Mouse (Mus musculus) limb, embryonic 12.5 days (tissue): ENCODE measurements around the gene Nme9. TPM values are rescaled to one million over a fixed set of nuclear protein-coding genes. Genes with fewer than 3 reads are reported as not detected.

Source experiments
- ATAC-seq: fragments of 200-750 bp; cut with Nextera tagmentation; 2 replicates; pipeline ENCODE4 v1.8.0; 2017; ENCODE audit warnings: low read depth, moderate TSS enrichment; ENCODE audit not compliant: insufficient number of reproducible peaks, insufficient read depth, low FRiP score, low TSS enrichment
- H3K27ac ChIP-seq: fragments of 300-500 bp; sonication (generic); 2 replicates; pipeline ENCODE4 v1.5.1; 2016; ENCODE audit warnings: mild to moderate bottlenecking, moderate library complexity
- H3K27me3 ChIP-seq: fragments of 300-500 bp; sonication (generic); 2 replicates; pipeline ENCODE4 v1.6.1; 2016; ENCODE audit warnings: mild to moderate bottlenecking, moderate library complexity
- H3K36me3 ChIP-seq: fragments of 300-500 bp; sonication (generic); 2 replicates; pipeline ENCODE4 v1.6.1; 2016; ENCODE audit warnings: mild to moderate bottlenecking, moderate library complexity
- H3K4me1 ChIP-seq: fragments of 300-500 bp; sonication (generic); replicated peaks from 2 replicates; pipeline ENCODE4 v1.6.1; 2016
- H3K4me2 ChIP-seq: fragments of 300-500 bp; sonication (generic); 2 replicates; pipeline ENCODE4 v1.6.1; 2016; ENCODE audit warnings: mild to moderate bottlenecking, moderate library complexity
- H3K4me3 ChIP-seq: fragments of 300-500 bp; sonication (generic); replicated peaks from 2 replicates; pipeline ENCODE4 v1.5.1; 2016; ENCODE audit warnings: mild to moderate bottlenecking
- H3K9ac ChIP-seq: fragments of 300-500 bp; sonication (generic); replicated peaks from 2 replicates; pipeline ENCODE4 v1.6.1; 2016; ENCODE audit warnings: mild to moderate bottlenecking, moderate library complexity
- H3K9me3 ChIP-seq: fragments of 300-500 bp; sonication (generic); 2 replicates; pipeline ENCODE4 v1.6.1; 2016; ENCODE audit warnings: mild to moderate bottlenecking, moderate library complexity
- WGBS: fragments of 180-500 bp; shearing (Covaris S2); methylation state at CpG from one replicate; pipeline ENCODE4 v1.1.7; 2016; 5-methylcytosine and 5-hydroxymethylcytosine counted together
- polyA plus RNA-seq: library from polyadenylated mRNA; unstranded; fragments of >200 nt; fragmentation: Nextera tagmentation; extraction: Ambion mirVana; gene quantifications from 2 replicates; pipeline ENCODE4 v1.2.1, GENCODE M21; 2016

Nme9 gene
- polyA plus RNA-seq, 1 experiment from 2014 or later: not detected

DNA sequence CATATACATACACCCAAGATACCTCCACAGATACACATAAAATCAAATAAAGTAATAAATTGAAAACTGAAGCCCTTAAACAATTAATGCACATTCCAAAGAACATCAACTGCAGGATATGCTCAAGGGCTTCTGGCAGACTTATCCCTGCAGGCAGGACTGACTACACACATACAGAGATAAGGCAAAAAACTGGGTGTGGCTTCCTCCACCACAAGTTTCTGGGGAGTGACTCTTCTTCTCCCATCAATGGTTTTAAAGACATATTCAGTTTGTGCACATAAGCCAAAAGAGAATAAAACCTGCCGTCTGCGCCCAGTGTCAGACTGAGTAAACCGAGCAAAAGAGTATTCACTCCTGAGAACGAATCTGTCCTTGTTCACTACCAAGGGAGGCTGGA, 33.9 kb downstream of the Nme9 start:
- no peaks in the 10 kb centered on the region for H3K9me3 ChIP-seq
- no peaks in the 10 kb centered on the region for H3K4me1 ChIP-seq
- H3K9ac ChIP-seq: no peak overlapping the region
- no peak overlapping the region for H3K4me2 ChIP-seq
- WGBS: 95% methylated on average over 4 of the region's 4 CpGs
- H3K4me3 ChIP-seq: no peak overlapping the region
- H3K27me3 ChIP-seq: no peaks in the 10 kb centered on the region
- peaks cover 93% of the 10 kb centered on the region for H3K36me3 ChIP-seq
- no peak for ATAC-seq
- H3K27ac ChIP-seq: no peak overlapping the region

DNA sequence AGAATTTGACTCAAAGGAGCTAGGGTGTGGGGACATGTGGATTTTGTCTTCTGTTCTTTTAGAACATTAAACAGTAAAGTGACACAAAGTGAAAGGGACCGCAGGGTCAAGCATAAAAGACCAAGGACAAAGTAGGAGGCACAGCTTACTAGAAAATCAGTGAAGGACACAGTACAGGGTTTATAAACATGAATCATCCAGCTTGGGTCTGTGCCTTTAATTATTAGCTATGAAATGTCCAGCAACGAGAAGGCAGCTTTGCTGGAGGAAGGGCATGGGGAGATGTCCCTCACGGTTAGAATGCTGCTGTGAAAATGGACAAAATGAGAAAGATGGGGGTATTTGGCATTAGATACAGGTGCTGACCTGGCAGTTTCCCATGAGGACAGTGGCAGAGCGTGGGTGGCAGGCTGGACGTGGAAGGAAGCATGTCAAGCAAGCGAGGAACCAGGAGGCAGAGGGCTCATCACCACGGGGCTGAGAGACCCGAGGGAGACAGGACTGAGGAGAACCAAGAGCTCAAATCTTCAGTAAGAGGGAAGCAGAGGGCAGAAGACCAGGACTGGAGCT, 35.9 kb downstream of the Nme9 start:
- Histone ChIP-seq H3K36me3 (peaks cover 80% of the 10 kb centered on the region), H3K27ac (no peak overlapping the region)
- ATAC-seq: no peak

DNA sequence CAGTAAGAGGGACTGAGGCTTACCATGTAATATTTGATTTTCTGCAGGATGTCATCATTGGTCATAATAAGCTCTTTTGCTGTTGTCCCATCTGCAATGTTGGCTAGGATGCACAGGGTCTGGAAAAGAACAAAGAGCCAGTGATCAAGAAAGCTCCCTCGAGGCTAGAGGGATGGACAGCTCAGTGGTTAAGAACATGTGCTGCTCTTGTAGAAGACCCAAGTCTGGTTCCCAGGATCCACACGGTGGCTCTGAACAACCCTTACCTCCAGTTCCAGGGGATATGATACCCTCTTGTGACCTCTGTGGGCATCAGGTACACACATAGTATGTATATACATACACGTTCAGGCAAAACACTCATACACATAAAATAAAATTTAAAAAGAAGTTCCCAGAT, 36.6 kb downstream of the Nme9 start:
- no peak for ATAC-seq
- Histone ChIP-seq H3K4me3 (no peak overlapping the region), H3K27me3 (no peaks in the 10 kb centered on the region), H3K4me2 (no peak overlapping the region), H3K4me1 (no peaks in the 10 kb centered on the region), H3K9ac (no peak overlapping the region), H3K9me3 (no peaks in the 10 kb centered on the region), H3K36me3 (peaks cover 83% of the 10 kb centered on the region), H3K27ac (no peak overlapping the region)
- WGBS: 87% methylated on average over 3 of the region's 3 CpGs

More for the DNA sequence above, 35.9 kb downstream of the Nme9 start:
- Histone ChIP-seq H3K4me2 (no peak overlapping the region), H3K9ac (no peak overlapping the region), H3K4me1 (no peaks in the 10 kb centered on the region), H3K27me3 (no peaks in the 10 kb centered on the region), H3K4me3 (no peak overlapping the region), H3K9me3 (no peaks in the 10 kb centered on the region)
- WGBS: 90% methylated on average over 8 of the region's 8 CpGs

DNA sequence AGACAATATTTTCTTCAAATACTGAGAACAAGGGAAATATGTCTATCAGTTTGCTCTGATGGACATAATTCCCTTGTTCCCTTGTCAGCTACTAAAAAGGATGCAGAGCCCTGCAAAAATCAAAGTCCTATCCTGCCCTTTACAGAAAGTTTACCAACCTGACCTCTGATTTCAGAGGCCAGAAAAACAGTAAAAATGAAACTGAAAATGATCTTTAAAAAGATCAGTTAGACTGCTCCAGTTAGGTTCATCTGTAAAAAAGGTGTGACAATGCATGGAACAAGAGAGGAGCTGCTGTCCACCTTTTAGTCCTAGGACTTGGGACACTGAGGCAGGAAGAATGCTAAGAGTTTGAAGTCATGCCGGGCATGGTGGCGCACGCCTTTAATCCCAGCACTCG, 39.8 kb downstream of the Nme9 start:
- no peak for ATAC-seq
- Histone ChIP-seq H3K27me3 (no peaks in the 10 kb centered on the region), H3K4me1 (no peaks in the 10 kb centered on the region), H3K9me3 (no peaks in the 10 kb centered on the region), H3K4me2 (no peak overlapping the region), H3K4me3 (no peak overlapping the region), H3K36me3 (peaks cover 79% of the 10 kb centered on the region), H3K9ac (no peak overlapping the region), H3K27ac (no peak overlapping the region)
- 92% methylated on average over 4 of the region's 4 CpGs for WGBS

DNA sequence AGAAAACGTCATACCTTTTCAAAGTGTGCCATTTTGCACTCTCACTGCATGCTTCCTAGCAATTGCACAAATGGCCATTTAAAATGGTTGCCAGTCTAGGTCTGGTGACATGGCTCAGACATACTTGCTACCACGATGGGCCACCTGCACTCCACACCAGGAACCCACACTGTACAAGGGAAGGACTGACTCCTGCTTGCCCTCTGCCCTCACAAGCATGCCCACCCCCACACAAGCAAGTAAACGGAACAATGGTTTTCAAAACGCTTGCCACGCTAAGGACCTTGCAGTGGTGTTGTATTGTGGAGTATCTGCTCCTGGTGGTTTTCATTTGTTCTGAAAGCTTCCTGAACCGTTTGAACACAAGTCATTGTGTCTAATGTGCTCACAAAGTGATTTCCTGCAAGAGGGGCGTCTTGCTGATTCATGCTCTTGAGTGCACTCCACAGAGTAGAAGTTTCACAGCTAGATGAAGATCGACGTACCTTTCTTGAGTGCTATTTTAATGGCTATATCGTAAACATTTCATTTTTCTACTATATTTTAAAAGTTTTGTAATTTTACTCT, 41.4 kb downstream of the Nme9 start:
- 86% methylated on average over 10 of the region's 10 CpGs for WGBS
- Histone ChIP-seq H3K4me3 (no peak overlapping the region), H3K4me2 (no peak overlapping the region), H3K9ac (no peak overlapping the region), H3K9me3 (no peaks in the 10 kb centered on the region), H3K36me3 (peaks cover 77% of the 10 kb centered on the region), H3K27ac (no peak overlapping the region), H3K4me1 (no peaks in the 10 kb centered on the region), H3K27me3 (no peaks in the 10 kb centered on the region)
- ATAC-seq: no peak

DNA sequence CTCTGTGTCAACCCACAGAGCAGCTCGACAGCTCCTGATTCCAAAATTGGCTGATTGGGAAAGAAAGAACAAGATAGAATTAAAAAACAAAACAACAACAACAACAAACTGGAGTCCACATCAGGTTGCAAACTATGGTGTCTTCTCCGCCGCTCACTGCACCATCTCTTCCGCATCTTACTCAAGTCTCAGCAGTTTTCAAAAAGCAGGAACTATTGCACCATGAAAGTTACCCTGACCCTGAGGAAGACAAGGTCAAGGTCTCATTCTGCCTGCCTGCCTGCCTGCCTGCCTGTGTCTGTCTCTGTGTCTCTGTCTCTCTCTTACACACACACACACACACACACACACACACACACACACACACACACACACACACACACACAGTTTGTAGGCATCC, 48.1 kb downstream of the Nme9 start:
- no peak overlapping the region for H3K4me3 ChIP-seq
- H3K4me2 ChIP-seq: no peak overlapping the region
- H3K36me3 ChIP-seq: peaks cover 50% of the 10 kb centered on the region
- no peaks in the 10 kb centered on the region for H3K27me3 ChIP-seq
- no peak overlapping the region for H3K27ac ChIP-seq
- no peak overlapping the region for H3K9ac ChIP-seq
- no peaks in the 10 kb centered on the region for H3K4me1 ChIP-seq
- 93% methylated on average over 4 of the region's 4 CpGs for WGBS
- no peak for ATAC-seq
- H3K9me3 ChIP-seq: no peaks in the 10 kb centered on the region

DNA sequence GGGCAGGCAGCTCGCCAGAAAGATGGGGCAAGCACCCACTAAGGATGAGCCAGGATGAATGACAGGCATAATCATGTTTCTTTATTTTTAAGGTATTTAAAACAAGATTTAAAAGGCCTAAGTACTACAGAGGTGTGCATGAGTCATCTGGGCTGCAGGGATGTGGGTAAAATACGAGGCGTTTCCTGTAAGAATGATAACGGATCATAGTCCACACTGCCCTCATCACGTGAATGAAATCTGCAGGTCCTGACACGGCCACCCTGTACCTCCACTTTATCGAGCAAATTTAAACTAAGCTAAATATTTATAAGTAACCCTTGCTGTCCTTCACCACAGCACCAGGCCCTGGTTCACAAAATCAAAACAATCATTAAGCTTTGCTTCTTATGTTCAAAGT, 54.6 kb downstream of the Nme9 start:
- no peak overlapping the region for H3K4me3 ChIP-seq
- no peak for ATAC-seq
- H3K4me1 ChIP-seq: no peaks in the 10 kb centered on the region
- H3K27ac ChIP-seq: no peak overlapping the region
- H3K9ac ChIP-seq: no peak overlapping the region
- peaks cover 19% of the 10 kb centered on the region for H3K36me3 ChIP-seq
- no peak overlapping the region for H3K4me2 ChIP-seq
- WGBS: 90% methylated on average over 7 of the region's 7 CpGs
- no peaks in the 10 kb centered on the region for H3K9me3 ChIP-seq
- H3K27me3 ChIP-seq: no peaks in the 10 kb centered on the region

Other genes starting within 250 kb of the Nme9 start
- gene Faiml, start 214.2 kb upstream of the Nme9 start, polyA plus RNA-seq: not detected in 2 replicates
- gene Cep70, start 208.1 kb upstream of the Nme9 start, polyA plus RNA-seq: 47.4 and 47.6 TPM in 2 replicates
- gene Esyt3, start 92.9 kb upstream of the Nme9 start, polyA plus RNA-seq: 0.37 and 0.63 TPM in 2 replicates
- 16.6 and 21.9 TPM in 2 replicates for gene Mras, start 14.1 kb upstream of the Nme9 start, polyA plus RNA-seq
- gene Armc8, start 117.4 kb downstream of the Nme9 start, polyA plus RNA-seq: 22.4 and 22.5 TPM in 2 replicates
- gene Dbr1, start 124.3 kb downstream of the Nme9 start, polyA plus RNA-seq: 32.7 and 34.1 TPM in 2 replicates
- gene A4gnt, start 161.0 kb downstream of the Nme9 start, polyA plus RNA-seq: not detected in 2 replicates
- 26.7 and 27.7 TPM in 2 replicates for gene Dzip1l, start 178.0 kb downstream of the Nme9 start, polyA plus RNA-seq